Mouse (Mus musculus) retina, embryonic 14.5 days (tissue): ENCODE measurements around the gene Olfr1145.

Experiments used
- DNase-seq: peaks from one replicate; pipeline ENCODE4 v3.0.0-alpha.2; 2015; ENCODE audit warnings: low spot score

Olfr1145 gene

GRCm38 (mm10) chr2:87809522-87809921, at the start of gene Olfr1145:
Olfr1145 (plus strand) TSS chr2:87809822.
- DNase-seq, result no peak

DNA sequence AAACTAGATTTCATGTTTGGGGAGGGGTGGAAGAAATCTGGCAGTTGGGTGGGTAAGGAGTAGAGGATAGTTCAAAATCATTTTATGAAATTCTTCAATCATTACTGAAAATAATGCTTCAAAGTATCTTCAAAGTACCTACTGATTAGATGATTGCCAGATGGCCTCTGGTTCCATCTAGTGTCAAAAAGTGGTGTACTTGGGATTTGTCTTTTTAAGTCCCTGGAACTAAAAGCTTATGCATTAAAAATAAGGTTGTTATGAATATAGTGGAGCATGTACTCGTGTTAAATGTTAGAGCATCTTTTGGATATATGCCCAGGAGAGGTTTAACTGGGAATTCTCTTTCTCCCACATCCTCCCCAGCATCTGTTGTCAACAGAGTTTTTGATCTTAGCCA, 33.5 kb upstream of the Olfr1145 start:
- no peak for DNase-seq

DNA sequence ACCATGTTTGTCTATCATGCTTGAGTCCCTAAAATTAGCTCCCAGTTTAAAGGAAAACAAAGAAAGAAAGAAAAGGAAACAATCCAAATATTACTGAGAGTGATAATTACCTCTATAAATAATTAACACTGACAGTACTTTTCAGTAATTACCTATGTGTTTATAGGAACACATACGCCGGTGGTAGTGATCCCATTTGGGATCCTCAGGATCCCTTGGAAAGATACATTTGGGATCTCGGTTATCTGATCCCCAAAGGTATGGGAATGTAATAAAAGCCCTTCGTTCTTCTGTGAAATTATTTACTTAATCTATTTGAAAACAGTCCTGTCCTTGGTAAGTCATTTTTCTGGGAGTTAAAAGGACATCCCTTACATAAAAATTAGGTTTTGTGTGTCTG, 30.4 kb upstream of the Olfr1145 start, which contains the start of gene Olfr152:
TSS of gene Olfr152 (plus strand) at position 301 of the 400 bp plus-strand sequence.
- no peak for DNase-seq

DNA sequence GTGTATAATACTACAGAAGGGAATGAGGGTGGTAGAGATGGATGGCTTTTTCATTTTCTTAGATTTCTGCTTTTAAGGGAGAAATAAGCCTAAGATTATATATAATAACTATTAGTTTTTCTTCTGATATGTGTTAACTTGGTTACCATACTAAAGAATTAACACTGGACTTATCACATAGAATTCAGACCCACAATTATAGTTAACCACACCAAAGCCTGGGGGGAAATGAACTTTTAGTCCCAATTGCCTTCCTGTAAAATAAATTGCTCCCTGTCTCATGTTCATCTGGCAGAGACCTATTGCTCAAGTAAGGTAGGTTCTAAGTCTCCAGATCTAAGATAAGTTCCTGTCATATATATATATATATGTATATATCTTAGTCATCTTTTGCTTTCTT, 9.3 kb upstream of the Olfr1145 start, which contains the start of gene Olfr1143:
TSS of gene Olfr1143 (plus strand) at position 301 of the 400 bp plus-strand sequence.
- no peak for DNase-seq

- DNase-seq, result no peak
These were observed 20.6 kb downstream of the Olfr1145 start, which contains the start of gene Olfr1148 for GRCm38 (mm10) chr2:87830233-87830632. Olfr1148 (plus strand) TSS chr2:87830533.

DNA sequence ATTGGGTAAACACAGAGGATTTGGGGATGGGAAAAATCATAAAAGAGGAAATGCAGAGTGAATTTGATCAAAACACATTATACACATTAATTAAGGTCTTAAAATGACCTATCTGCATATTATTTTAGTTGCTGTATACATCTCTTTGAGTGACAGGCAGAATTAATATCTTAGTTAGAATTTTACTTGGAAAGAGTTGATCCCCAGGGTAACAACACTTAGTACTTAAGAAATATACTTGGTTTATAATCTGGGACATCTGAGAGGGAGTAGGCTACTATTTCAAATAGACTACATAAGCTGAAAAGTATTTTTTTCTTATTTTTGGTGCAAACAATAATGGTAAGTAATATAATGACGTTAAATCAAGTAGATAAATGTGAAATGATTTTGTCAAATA, 34.1 kb downstream of the Olfr1145 start, which contains the start of gene Olfr1150-ps1:
TSS of gene Olfr1150-ps1 (plus strand) at position 301 of the 400 bp plus-strand sequence.
- DNase-seq, result no peak

DNA sequence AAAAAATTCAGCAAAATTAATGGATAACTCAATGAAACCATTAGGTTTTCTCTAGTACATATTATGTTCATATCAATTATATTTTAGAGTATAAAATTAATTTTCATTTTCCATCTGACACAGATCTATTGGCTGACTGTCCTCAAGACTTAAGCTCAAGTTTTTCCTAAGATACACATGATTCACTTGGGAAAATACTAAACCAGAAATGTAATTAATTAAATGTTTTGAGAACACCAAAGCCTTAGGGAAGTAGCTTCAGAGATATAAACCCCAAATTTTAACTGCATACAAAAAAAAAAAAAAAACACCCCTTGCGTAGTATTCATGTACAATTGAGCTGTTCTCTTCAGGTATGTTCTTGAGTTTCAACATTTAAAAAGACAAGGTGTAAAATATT, 45.9 kb downstream of the Olfr1145 start, which contains the start of gene Olfr1151:
TSS of gene Olfr1151 (plus strand) at position 301 of the 400 bp plus-strand sequence.
- DNase-seq, result no peak
